Mouse (Mus musculus) ES-Bruce4 (cell line): ENCODE results near the gene Tmem171.

ENCODE experiments used
- CTCF ChIP-seq: IDR thresholded peaks from one replicate; pipeline ENCODE4 v1.8.1; 2011; ENCODE audit warnings: low read depth, low read length
- EP300 ChIP-seq: IDR thresholded peaks from 2 replicates; pipeline ENCODE4 v1.6.1; 2011; ENCODE audit warnings: low read depth, low read length; ENCODE audit not compliant: insufficient read depth
- POLR2A ChIP-seq: IDR thresholded peaks from one replicate; pipeline ENCODE4 v1.8.1; 2011; ENCODE audit warnings: low read length; ENCODE audit not compliant: insufficient read depth

GRCm38 (mm10) chr13:98703786-98704185 lies 9.2 kb upstream of the Tmem171 start:
- TF ChIP-seq CTCF = no peak
- no peak for TF ChIP-seq POLR2A
- no peak for TF ChIP-seq EP300
